Mouse (Mus musculus) activated CD4-positive, CD25-positive, alpha-beta regulatory T cell, adult 9 weeks (primary cell): ENCODE data around the gene Gm20479. TPM values are rescaled to one million over a fixed set of nuclear protein-coding genes. Genes with fewer than 3 reads are reported as not detected.

Experiments
- polyA plus RNA-seq: library from polyadenylated mRNA; unstranded; fragments of 100-300 nt; shearing (Covaris generic); gene quantifications from one replicate; pipeline ENCODE4 v1.2.1, GENCODE M21; 2017

The Gm20479 gene
- polyA plus RNA-seq, result 0.61 TPM

GRCm38 (mm10) chr7:27356861-27357594 lies at the start of gene Gm20479:
TSS of gene Gm20479 (minus strand) at chr7:27357419.

GRCm38 (mm10) chr7:27355745-27356240 lies 1.4 kb downstream of the Gm20479 start, which contains the start of gene Shkbp1:
TSS of gene Shkbp1 (minus strand) at chr7:27356019.

GRCm38 (mm10) chr7:27337175-27337853 lies 19.9 kb downstream of the Gm20479 start, which contains the start of gene Ltbp4:
TSS of gene Ltbp4 (minus strand) at chr7:27337692.

Other genes starting within 250 kb of the Gm20479 start
- gene Cyp2f2, start 237.5 kb downstream of the Gm20479 start, polyA plus RNA-seq, result not detected
- gene Cyp2t4, start 203.7 kb downstream of the Gm20479 start, polyA plus RNA-seq, result 0.17 TPM
- 82.0 TPM for gene Egln2, start 190.6 kb downstream of the Gm20479 start, polyA plus RNA-seq
- gene Rab4b, start 178.5 kb downstream of the Gm20479 start, polyA plus RNA-seq, result 152 TPM
- 0.54 TPM for gene Gm21983, start 176.3 kb downstream of the Gm20479 start, polyA plus RNA-seq
- not detected for gene Mia, start 176.3 kb downstream of the Gm20479 start, polyA plus RNA-seq
- gene BC024978, start 161.6 kb downstream of the Gm20479 start, polyA plus RNA-seq, result 1.6 TPM
- gene Snrpa, start 161.1 kb downstream of the Gm20479 start, polyA plus RNA-seq, result 115 TPM
- gene Itpkc, start 128.8 kb downstream of the Gm20479 start, polyA plus RNA-seq, result 4.7 TPM
- gene Coq8b, start 124.4 kb downstream of the Gm20479 start, polyA plus RNA-seq, result 29.8 TPM
- gene Numbl, start 99.0 kb downstream of the Gm20479 start, polyA plus RNA-seq, result 0.83 TPM
- 0.82 TPM for gene Ltbp4, start 19.7 kb downstream of the Gm20479 start, polyA plus RNA-seq
- gene Shkbp1, start 1.4 kb downstream of the Gm20479 start, polyA plus RNA-seq, result 105 TPM
- 0.21 TPM for gene Sptbn4, start 90.3 kb upstream of the Gm20479 start, polyA plus RNA-seq
- 20.1 TPM for gene Blvrb, start 90.6 kb upstream of the Gm20479 start, polyA plus RNA-seq
- gene Sertad3, start 116.3 kb upstream of the Gm20479 start, polyA plus RNA-seq, result 57.3 TPM
- gene Sertad1, start 129.5 kb upstream of the Gm20479 start, polyA plus RNA-seq, result 77.0 TPM
- 0.56 TPM for gene Prx, start 141.9 kb upstream of the Gm20479 start, polyA plus RNA-seq
- gene Hipk4, start 165.8 kb upstream of the Gm20479 start, polyA plus RNA-seq, result not detected
- gene Pld3, start 195.8 kb upstream of the Gm20479 start, polyA plus RNA-seq, result 198 TPM
- gene 2310022A10Rik, start 195.8 kb upstream of the Gm20479 start, polyA plus RNA-seq, result 28.0 TPM
- gene Akt2, start 234.1 kb upstream of the Gm20479 start, polyA plus RNA-seq, result 106 TPM